Mouse (Mus musculus) neural tube, embryonic 10.5 days (tissue): ENCODE measurements around the gene Krtap10-10.
"Not testable (repeated sequence)": the region's sequence is repeated elsewhere in the genome, so short reads cannot be mapped to it uniquely, and the experiment has no call there.

Source experiments
- DNase-seq: peaks from one replicate; pipeline ENCODE4 v3.0.0-alpha.2; 2017; ENCODE audit warnings: low spot score; ENCODE audit errors: extremely low spot score

The Krtap10-10 gene

GRCm38 (mm10) chr10:77835647-77836046 is at the start of gene Krtap10-10:
Gene Krtap10-10, plus strand, starts transcription at chr10:77835947.
- no peak for DNase-seq

- not testable (repeated sequence) for DNase-seq
Observed at GRCm38 (mm10) chr10:77787876-77788275, 47.9 kb upstream of the Krtap10-10 start, which contains the start of gene Gm7137. Gene Gm7137, minus strand, starts transcription at chr10:77788200.

- no peak for DNase-seq
Observed at GRCm38 (mm10) chr10:77788621-77789020, 47.1 kb upstream of the Krtap10-10 start.

GRCm38 (mm10) chr10:77794976-77795375 is 40.8 kb upstream of the Krtap10-10 start, which contains the start of gene Gm9639:
Gene Gm9639, minus strand, starts transcription at chr10:77795076.
- peak; percentile 6 for DNase-seq

GRCm38 (mm10) chr10:77797677-77798076 is 38.1 kb upstream of the Krtap10-10 start:
- DNase-seq: peak; percentile 12

GRCm38 (mm10) chr10:77798164-77798920 is 37.4 kb upstream of the Krtap10-10 start:
- peak; percentile 12 for DNase-seq

- DNase-seq: peak; percentile 18
Observed at GRCm38 (mm10) chr10:77798921-77799508, 36.7 kb upstream of the Krtap10-10 start, which contains the start of gene Gm19668. Gene Gm19668, minus strand, starts transcription at chr10:77799133.

- DNase-seq: no peak
Observed at GRCm38 (mm10) chr10:77804095-77804494, 31.7 kb upstream of the Krtap10-10 start.

GRCm38 (mm10) chr10:77811743-77812142 is 24.0 kb upstream of the Krtap10-10 start, which contains the start of gene Gm9507:
Gene Gm9507, minus strand, starts transcription at chr10:77811843.
- DNase-seq: no peak

GRCm38 (mm10) chr10:77814382-77814781 is 21.4 kb upstream of the Krtap10-10 start, which contains the start of gene Gm2696:
Gene Gm2696, plus strand, starts transcription at chr10:77814682.
- DNase-seq: no peak

GRCm38 (mm10) chr10:77815514-77815913 is 20.2 kb upstream of the Krtap10-10 start:
- DNase-seq: peak; percentile 42

GRCm38 (mm10) chr10:77818523-77818922 is 17.2 kb upstream of the Krtap10-10 start:
- DNase-seq: no peak

- DNase-seq: no peak
Observed at GRCm38 (mm10) chr10:77819203-77819602, 16.5 kb upstream of the Krtap10-10 start.

- DNase-seq: no peak
Observed at GRCm38 (mm10) chr10:77826951-77827350, 8.8 kb upstream of the Krtap10-10 start, which contains the start of gene Krtap10-4. Gene Krtap10-4, minus strand, starts transcription at chr10:77827095.

GRCm38 (mm10) chr10:77839006-77839405 is 3.3 kb downstream of the Krtap10-10 start:
- no peak for DNase-seq

- DNase-seq: no peak
Observed at GRCm38 (mm10) chr10:77846503-77846902, 10.8 kb downstream of the Krtap10-10 start, which contains the start of gene Gm36176. Gene Gm36176, plus strand, starts transcription at chr10:77846803.

- no peak for DNase-seq
Observed at GRCm38 (mm10) chr10:77846961-77847360, 11.2 kb downstream of the Krtap10-10 start.

- DNase-seq: no peak
Observed at GRCm38 (mm10) chr10:77847538-77847937, 11.8 kb downstream of the Krtap10-10 start.

- DNase-seq: no peak
Observed at GRCm38 (mm10) chr10:77852559-77852958, 16.8 kb downstream of the Krtap10-10 start, which contains the start of gene Gm10318. Gene Gm10318, plus strand, starts transcription at chr10:77852859.

GRCm38 (mm10) chr10:77861675-77862074 is 25.9 kb downstream of the Krtap10-10 start, which contains the start of gene Gm3285:
Gene Gm3285, plus strand, starts transcription at chr10:77861975.
- no peak for DNase-seq

GRCm38 (mm10) chr10:77864067-77864761 is 28.5 kb downstream of the Krtap10-10 start:
- peak; percentile 35 for DNase-seq
